Mouse (Mus musculus) liver, adult (tissue): ENCODE results near the gene Kcnd3.

Experiments
- GATA4 ChIP-seq: IDR thresholded peaks from 2 replicates; pipeline ENCODE4 v1.6.1; 2014; ENCODE audit warnings: mild to moderate bottlenecking, low read length; ENCODE audit not compliant: insufficient replicate concordance

Gene Kcnd3

GRCm38 (mm10) chr3:105571944-105572343, 119.8 kb downstream of the Kcnd3 start:
- no peak for TF ChIP-seq GATA4

- TF ChIP-seq GATA4 = no peak
These were observed 121.0 kb downstream of the Kcnd3 start for GRCm38 (mm10) chr3:105573156-105573555.

GRCm38 (mm10) chr3:105578320-105578719, 126.2 kb downstream of the Kcnd3 start:
- TF ChIP-seq GATA4 = no peak

GRCm38 (mm10) chr3:105581119-105581518, 129.0 kb downstream of the Kcnd3 start:
- TF ChIP-seq GATA4 = no peak

GRCm38 (mm10) chr3:105585734-105586159, 133.6 kb downstream of the Kcnd3 start:
- TF ChIP-seq GATA4 = no peak

- no peak for TF ChIP-seq GATA4
These were observed 138.0 kb downstream of the Kcnd3 start for GRCm38 (mm10) chr3:105590056-105590672.

GRCm38 (mm10) chr3:105591766-105592165, 139.6 kb downstream of the Kcnd3 start:
- no peak for TF ChIP-seq GATA4

GRCm38 (mm10) chr3:105592246-105592645, 140.1 kb downstream of the Kcnd3 start:
- TF ChIP-seq GATA4 = no peak

- TF ChIP-seq GATA4 = no peak
These were observed 148.4 kb downstream of the Kcnd3 start for GRCm38 (mm10) chr3:105600483-105600882.

GRCm38 (mm10) chr3:105602966-105603365, 150.8 kb downstream of the Kcnd3 start:
- no peak for TF ChIP-seq GATA4

- TF ChIP-seq GATA4 = no peak
These were observed 153.6 kb downstream of the Kcnd3 start for GRCm38 (mm10) chr3:105605726-105606125.

GRCm38 (mm10) chr3:105608857-105609256, 156.7 kb downstream of the Kcnd3 start:
- TF ChIP-seq GATA4 = no peak

- no peak for TF ChIP-seq GATA4
These were observed 159.6 kb downstream of the Kcnd3 start for GRCm38 (mm10) chr3:105611531-105612422.

- TF ChIP-seq GATA4 = no peak
These were observed 160.3 kb downstream of the Kcnd3 start for GRCm38 (mm10) chr3:105612423-105612814.

GRCm38 (mm10) chr3:105616861-105617743, 165.0 kb downstream of the Kcnd3 start:
- no peak for TF ChIP-seq GATA4
